Mouse (Mus musculus) MEL (cell line): ENCODE results near the gene Kpna2. TPM values are rescaled to one million over a fixed set of nuclear protein-coding genes. Genes with fewer than 3 reads are reported as not detected.
A peak's percentile ranks its signal among the peaks of the same experiment; 100 is the strongest.
"Not testable (repeated sequence)": the region's sequence is repeated elsewhere in the genome, so short reads cannot be mapped to it uniquely, and the experiment has no call there.

Experiments
- DNase-seq: peaks from one replicate; pipeline ENCODE4 v3.0.0; 2011; ENCODE audit warnings: low read depth, low spot score
- H3K27ac ChIP-seq: 2 replicates; pipeline ENCODE4 v1.5.1; 2012; ENCODE audit warnings: low read depth, mild to moderate bottlenecking, control low read depth, low read length, moderate library complexity; ENCODE audit not compliant: control insufficient read depth
- H3K27me3 ChIP-seq, 2 experiments: fragments of 150-350 bp in 1 of 2; sonication (generic) in 1 of 2; 2 replicates each; pipeline ENCODE4 v1.6.1; 2012; ENCODE audit warnings: low read length in 2 of 2, mild to moderate bottlenecking in 2 of 2, improper control_type of control experiment in 1 of 2, moderate library complexity in 1 of 2; ENCODE audit not compliant: insufficient read depth in 2 of 2, control insufficient read depth in 1 of 2
- H3K36me3 ChIP-seq, 2 experiments: 2 replicates each; pipeline ENCODE4 v1.6.1; 2012 to 2014; ENCODE audit warnings: low read length in 2 of 2, improper control_type of control experiment in 1 of 2, inconsistent platforms in 1 of 2, mild to moderate bottlenecking in 1 of 2; ENCODE audit not compliant: insufficient read depth in 2 of 2, control insufficient read depth in 1 of 2
- H3K4me1 ChIP-seq, 2 experiments: fragments of 150-350 bp in 1 of 2; sonication (generic) in 1 of 2; 2 replicates each; pipeline ENCODE4 v1.6.1; 2012; ENCODE audit warnings: low read length in 2 of 2, improper control_type of control experiment in 1 of 2, mild to moderate bottlenecking in 1 of 2; ENCODE audit not compliant: insufficient read depth in 2 of 2, control insufficient read depth in 1 of 2
- H3K4me3 ChIP-seq, 2 experiments: fragments of 150-350 bp in 1 of 2; sonication (generic) in 1 of 2; 2 replicates each; pipeline ENCODE4 v1.5.1; 2012; ENCODE audit warnings: low read depth in 2 of 2, low read length in 2 of 2, mild to moderate bottlenecking in 2 of 2, moderate library complexity in 2 of 2, control low read depth in 1 of 2, improper control_type of control experiment in 1 of 2; ENCODE audit not compliant: control insufficient read depth in 1 of 2, insufficient read depth in 1 of 2
- H3K79me2 ChIP-seq: 2 replicates; pipeline ENCODE4 v1.6.1; 2012; ENCODE audit warnings: mild to moderate bottlenecking, low read length, moderate library complexity; ENCODE audit not compliant: control insufficient read depth, poor library complexity, insufficient read depth
- H3K9ac ChIP-seq: 2 replicates; pipeline ENCODE4 v1.6.1; 2012; ENCODE audit warnings: low read depth, mild to moderate bottlenecking, control low read depth, low read length, moderate library complexity; ENCODE audit not compliant: control insufficient read depth, poor library complexity, severe bottlenecking
- H3K9me3 ChIP-seq: fragments of 150-350 bp; sonication (generic); replicated peaks from 2 replicates; pipeline ENCODE4 v1.6.1; 2012; ENCODE audit warnings: mild to moderate bottlenecking, low read length, improper control_type of control experiment, moderate library complexity; ENCODE audit not compliant: insufficient read depth
- CHD1 ChIP-seq: IDR thresholded peaks from 2 replicates; pipeline ENCODE4 v1.6.1; 2012; ENCODE audit warnings: low read depth, mild to moderate bottlenecking, inconsistent platforms, low read length, improper control_type of control experiment
- E2F4 ChIP-seq: IDR thresholded peaks from 2 replicates; pipeline ENCODE4 v1.6.1; 2011; ENCODE audit warnings: low read depth, low read length, improper control_type of control experiment, borderline replicate concordance
- EP300 ChIP-seq, 2 experiments: IDR thresholded peaks; 2 replicates each; pipeline ENCODE4 v1.6.1; 2011; ENCODE audit warnings: improper control_type of control experiment in 2 of 2, low read length in 2 of 2, low read depth in 1 of 2, mild to moderate bottlenecking in 1 of 2
- GABPA ChIP-seq: IDR thresholded peaks from 2 replicates; pipeline ENCODE4 v1.6.1; 2012; ENCODE audit warnings: low read depth, mild to moderate bottlenecking, inconsistent platforms, low read length, improper control_type of control experiment, moderate library complexity
- GATA1 ChIP-seq: IDR thresholded peaks from 2 replicates; pipeline ENCODE4 v1.6.1; 2011; ENCODE audit warnings: low read depth, low read length, improper control_type of control experiment
- HCFC1 ChIP-seq: IDR thresholded peaks from 2 replicates; pipeline ENCODE4 v1.6.1; 2012; ENCODE audit warnings: low read depth, mild to moderate bottlenecking, inconsistent platforms, low read length, improper control_type of control experiment, moderate library complexity
- JUND ChIP-seq: IDR thresholded peaks from 2 replicates; pipeline ENCODE4 v1.6.1; 2011; ENCODE audit warnings: low read depth, mild to moderate bottlenecking, improper control_type of control experiment, low read length
- MAX ChIP-seq: IDR thresholded peaks from 2 replicates; pipeline ENCODE4 v1.6.1; 2011; ENCODE audit warnings: low read length, improper control_type of control experiment
- MEF2A ChIP-seq: IDR thresholded peaks from 2 replicates; pipeline ENCODE4 v1.6.1; 2014; ENCODE audit warnings: low read depth, mild to moderate bottlenecking, inconsistent platforms, low read length, improper control_type of control experiment; ENCODE audit not compliant: poor library complexity, insufficient replicate concordance, severe bottlenecking; ENCODE audit errors: extremely low read depth
- MYB ChIP-seq: IDR thresholded peaks from 2 replicates; pipeline ENCODE4 v1.6.1; 2011; ENCODE audit warnings: mild to moderate bottlenecking, low read depth, low read length, improper control_type of control experiment
- NELFE ChIP-seq: IDR thresholded peaks from 2 replicates; pipeline ENCODE4 v1.6.1; 2011; ENCODE audit warnings: low read depth, low read length, improper control_type of control experiment
- POLR2A ChIP-seq, 2 experiments: IDR thresholded peaks; 2 replicates each; pipeline ENCODE4 v1.6.1; 2011 to 2012; ENCODE audit warnings: low read length in 2 of 2, mild to moderate bottlenecking in 2 of 2, control low read depth in 1 of 2, improper control_type of control experiment in 1 of 2, low read depth in 1 of 2, moderate library complexity in 1 of 2; ENCODE audit not compliant: control insufficient read depth in 1 of 2, insufficient read depth in 1 of 2, poor library complexity in 1 of 2
- POLR2AphosphoS2 ChIP-seq: IDR thresholded peaks from 2 replicates; pipeline ENCODE4 v1.6.1; 2011; ENCODE audit warnings: low read length, improper control_type of control experiment
- RAD21 ChIP-seq: IDR thresholded peaks from 2 replicates; pipeline ENCODE4 v1.6.1; 2011; ENCODE audit warnings: mild to moderate bottlenecking, low read depth, low read length, improper control_type of control experiment
- RCOR1 ChIP-seq: IDR thresholded peaks from 2 replicates; pipeline ENCODE4 v1.6.1; 2012; ENCODE audit warnings: low read depth, mild to moderate bottlenecking, inconsistent platforms, low read length, improper control_type of control experiment
- SIN3A ChIP-seq: IDR thresholded peaks from 2 replicates; pipeline ENCODE4 v1.6.1; 2012; ENCODE audit warnings: low read length, improper control_type of control experiment, inconsistent platforms
- TAL1 ChIP-seq: IDR thresholded peaks from 2 replicates; pipeline ENCODE4 v1.6.1; 2012; ENCODE audit warnings: mild to moderate bottlenecking, inconsistent platforms, low read length, moderate library complexity, mixed read lengths
- TBP ChIP-seq: IDR thresholded peaks from 2 replicates; pipeline ENCODE4 v1.8.0; 2011; ENCODE audit warnings: low read depth, low read length, improper control_type of control experiment
- TCF12 ChIP-seq: IDR thresholded peaks from 2 replicates; pipeline ENCODE4 v1.6.1; 2014; ENCODE audit warnings: low read depth, mild to moderate bottlenecking, inconsistent platforms, low read length, improper control_type of control experiment, moderate library complexity
- UBTF ChIP-seq: IDR thresholded peaks from 2 replicates; pipeline ENCODE4 v1.6.1; 2012; ENCODE audit warnings: low read depth, mild to moderate bottlenecking, inconsistent platforms, low read length, improper control_type of control experiment, moderate library complexity, borderline replicate concordance; ENCODE audit not compliant: insufficient read depth
- USF2 ChIP-seq, 2 experiments: IDR thresholded peaks; 2 replicates each; pipeline ENCODE4 v1.6.1; 2011 to 2012; ENCODE audit warnings: improper control_type of control experiment in 2 of 2, low read length in 2 of 2, borderline replicate concordance in 1 of 2, inconsistent platforms in 1 of 2, low read depth in 1 of 2, mild to moderate bottlenecking in 1 of 2; ENCODE audit not compliant: insufficient read depth in 1 of 2
- ZKSCAN1 ChIP-seq: IDR thresholded peaks from 2 replicates; pipeline ENCODE4 v1.6.1; 2012; ENCODE audit warnings: low read depth, mild to moderate bottlenecking, inconsistent platforms, low read length, improper control_type of control experiment, moderate library complexity
- ZMIZ1 ChIP-seq: IDR thresholded peaks from 2 replicates; pipeline ENCODE4 v1.6.1; 2012; ENCODE audit warnings: low read depth, mild to moderate bottlenecking, inconsistent platforms, low read length, improper control_type of control experiment, moderate library complexity
- ZNF384 ChIP-seq: IDR thresholded peaks from 2 replicates; pipeline ENCODE4 v1.6.1; 2012; ENCODE audit warnings: low read depth, mild to moderate bottlenecking, inconsistent platforms, low read length, improper control_type of control experiment
- polyA plus RNA-seq, 2 experiments: library from polyadenylated mRNA; stranded (reverse) in 1 of 2; unstranded in 1 of 2; fragments of >175 nt in 1 of 2; fragments of >200 nt in 1 of 2; gene quantifications; 2 replicates each; pipeline versions ENCODE4 v1.2.1 to v1.2.4; 2012; ENCODE audit warnings: low replicate concordance in 2 of 2, low read depth in 1 of 2; ENCODE audit not compliant: insufficient read length in 2 of 2, insufficient read depth in 1 of 2, missing spikeins in 1 of 2
- total RNA-seq: library from RNA; depleted of rRNA; stranded (reverse); fragments of 300-350 nt; gene quantifications from 2 replicates; pipeline ENCODE4 v1.2.3, GENCODE M21; 2012

Kpna2 gene
- total and polyA plus RNA-seq, 3 experiments: 13.2 to 216 TPM; not detected in 1

GRCm38 (mm10) chr11:106987384-106987783 is 12.0 kb downstream of the Kpna2 start:
- Histone ChIP-seq H3K36me3 (peaks cover 10 to 27% of the 10 kb centered on the region in 2 experiments), H3K9me3 (no peaks in the 10 kb centered on the region), H3K4me3 (no peak overlapping the region), H3K4me1 (no peaks in the 10 kb centered on the region), H3K9ac (no peak overlapping the region), H3K27me3 (no peaks in the 10 kb centered on the region), H3K27ac (no peak overlapping the region), H3K79me2 (0 out of 2 replicates have a peak, but pooled peaks cover 3% of the 10 kb centered on the region)
- DNase-seq: peak; percentile 54
- TF ChIP-seq NELFE (no peak), UBTF (no peak), MYB (no peak), TCF12 (no peak), POLR2A (IDR thresholded peaks at IDR 0.05; ENCODE audit: control insufficient read depth in 1 of 2, insufficient read depth in 1 of 2, low read depth in 1 of 2, low read length in 2 of 2, poor library complexity in 1 of 2) (0 out of 4 replicates have a peak, but pooled peaks of 1 of the 2 experiments have one; percentile 12), USF2 (IDR thresholded peaks at IDR 0.05; ENCODE audit: borderline replicate concordance in 1 of 2, insufficient read depth in 1 of 2, low read depth in 1 of 2, low read length in 2 of 2) (no peak), TAL1 (no peak), HCFC1 (0 out of 2 replicates have a peak, but pooled peaks have one; percentile 10), MAX (no peak), GATA1 (peak; percentile 13; the same call in 1 of the 2 replicates), E2F4 (no peak), SIN3A (no peak), ZMIZ1 (peak; percentile 0; the same call in 1 of the 2 replicates), POLR2AphosphoS2 (peak; percentile 82)

GRCm38 (mm10) chr11:106985979-106986604 is 13.2 kb downstream of the Kpna2 start:
- not testable (repeated sequence) for H3K27me3 ChIP-seq
- TF ChIP-seq ZNF384: peak; percentile 57; the same call in 1 of the 2 replicates
- TF ChIP-seq, all 39 proteins: peak for 1; not testable (repeated sequence) for 38
- not testable (repeated sequence) for H3K4me3 ChIP-seq, H3K4me1 ChIP-seq, H3K79me2 ChIP-seq, H3K9me3 ChIP-seq, H3K27ac ChIP-seq, H3K9ac ChIP-seq
- H3K36me3 ChIP-seq: peaks cover 8 to 20% of the 10 kb centered on the region in 2 experiments; a peak in 3 of 4 replicates
- DNase-seq: peak; percentile 40

GRCm38 (mm10) chr11:106982351-106982750 is 17.0 kb downstream of the Kpna2 start:
- Histone ChIP-seq H3K36me3 (no peaks in the 10 kb centered on the region; a peak in 1 of 4 replicates), H3K4me3 (no peak overlapping the region), H3K27me3 (no peaks in the 10 kb centered on the region), H3K4me1 (no peaks in the 10 kb centered on the region), H3K9ac (no peak overlapping the region), H3K9me3 (no peaks in the 10 kb centered on the region), H3K79me2 (no peaks in the 10 kb centered on the region), H3K27ac (no peak overlapping the region)
- TF ChIP-seq E2F4: no peak
- TF ChIP-seq CHD1: no peak
- TF ChIP-seq POLR2A (IDR thresholded peaks at IDR 0.05; ENCODE audit: control insufficient read depth in 1 of 2, insufficient read depth in 1 of 2, low read depth in 1 of 2, low read length in 2 of 2, poor library complexity in 1 of 2): no peak
- TF ChIP-seq RAD21: no peak
- TF ChIP-seq ZKSCAN1: no peak
- TF ChIP-seq MEF2A: no peak
- no peak for TF ChIP-seq HCFC1
- TF ChIP-seq TBP: no peak
- TF ChIP-seq JUND: no peak
- TF ChIP-seq GABPA: no peak
- TF ChIP-seq RCOR1: no peak
- no peak for TF ChIP-seq EP300 (IDR thresholded peaks at IDR 0.05; ENCODE audit: low read depth in 1 of 2, low read length in 2 of 2)
- no peak for TF ChIP-seq ZMIZ1
- no peak for DNase-seq
